Comparison of ENCODE assay signal across 11 mouse cellular contexts in the genomic region with DNA sequence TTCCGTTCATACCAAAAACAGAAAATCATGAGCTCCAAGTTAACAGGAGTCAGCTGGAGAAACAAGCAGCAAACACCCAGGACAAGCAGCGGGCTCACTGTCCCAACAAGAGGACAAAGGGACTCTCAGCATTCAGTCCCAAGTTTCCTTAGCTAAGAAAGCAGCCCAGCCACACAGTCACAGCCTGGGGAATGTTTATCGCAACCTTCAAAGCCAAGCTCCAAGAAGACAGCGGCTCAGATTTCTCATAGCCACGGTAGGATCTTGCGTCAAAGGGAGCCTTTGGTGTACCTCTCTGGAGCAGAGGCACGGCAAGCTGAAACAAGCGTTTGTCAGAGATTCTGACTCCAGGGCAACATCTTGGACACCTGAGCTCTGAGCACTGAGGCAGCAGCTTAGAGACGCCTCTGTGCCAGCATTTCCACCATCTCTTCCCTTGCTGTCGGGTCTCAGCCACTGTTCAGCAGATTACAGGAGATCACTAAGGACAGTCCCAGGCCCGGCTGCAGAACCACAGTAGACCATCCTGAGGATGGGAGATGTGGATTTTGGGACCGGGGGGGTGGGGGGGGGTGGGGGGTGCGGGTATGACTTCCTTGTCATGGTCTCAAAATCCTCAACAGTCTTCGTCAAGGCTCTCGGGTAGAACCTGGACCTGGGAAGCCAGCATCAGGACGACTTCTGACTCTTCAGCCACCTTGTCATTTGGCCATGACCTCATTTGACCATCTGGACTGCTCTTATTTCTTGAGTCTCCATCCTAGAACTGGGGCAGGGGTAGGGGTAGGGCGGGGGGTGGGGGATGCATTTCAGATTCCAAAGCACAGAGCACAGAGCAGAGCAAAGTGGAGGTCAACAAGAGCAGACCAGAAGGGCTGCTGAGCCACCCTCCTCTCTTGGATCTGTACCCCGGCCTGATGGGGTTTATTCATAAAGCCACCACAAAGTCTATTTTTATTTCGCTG. TPM values are rescaled to one million over a fixed set of nuclear protein-coding genes. Genes with fewer than 3 reads are reported as not detected.
DNase-seq lines count a peak whose midpoint lies in the region; ATAC-seq lines count a peak whose summit lies in the region.
"Had no signal": no experiment of that assay in that cellular context is flagged by ENCODE, and none has a peak within 500 bp of the region (broad histone marks: within the 10 kb centered on the region; RNA-seq: fewer than 3 reads in every experiment).

No protein-coding gene starts in this region.

- peak overlapping the region; percentile 38 for H3K4me2 ChIP-seq in heart, embryonic 15.5 days

- WGBS in heart, embryonic 15.5 days: 42% methylated on average over 19 of the region's 19 CpGs

- H3K27me3 ChIP-seq in heart, embryonic 15.5 days: no peaks in the 10 kb centered on the region

- no peak overlapping the region for H3K4me3 ChIP-seq in heart, embryonic 15.5 days

- H3K36me3 ChIP-seq in heart, embryonic 15.5 days: no peaks in the 10 kb centered on the region

- H3K9ac ChIP-seq in heart, embryonic 15.5 days: 0 out of 2 replicates have a peak overlapping the region, but pooled peaks have one; percentile 19

- peak; percentile 57 for DNase-seq in adrenal gland, postnatal 10 days
- DNase-seq in adrenal gland, postnatal 25 days: no peak
- DNase-seq in kidney, adult 18-20 months: peak; percentile 6
- DNase-seq in kidney, adult 9 months: no peak
- DNase-seq in ZHBTc4 (ENCODE audit: low read depth, low spot score): peak; percentile 34
- no peak for DNase-seq in ovary, postnatal 10 days (ENCODE audit: low spot score)
- DNase-seq in right cerebral cortex, postnatal 10 days (ENCODE audit: low spot score in 2 of 2): no peak
- DNase-seq: right cerebral cortex, adult 18-20 months had no signal

- H3K9me3 ChIP-seq in heart, embryonic 15.5 days (replicated peaks): no peaks in the 10 kb centered on the region

- H3K4me1 ChIP-seq in heart, embryonic 15.5 days (replicated peaks): peaks cover 11% of the 10 kb centered on the region

- peak overlapping the region; percentile 53 for H3K27ac ChIP-seq in heart, embryonic 15.5 days

- no peak for ATAC-seq in heart, embryonic 15.5 days (replicated peaks; ENCODE audit: insufficient number of reproducible peaks, insufficient read depth, low FRiP score, low read depth)

RNA-seq across cellular contexts. Expression of gene Cdc42, which starts 18.1 kb away (rescaled TPM):
- 100 to 1,000 TPM; 348 to 351 TPM for total RNA-seq in adrenal gland, postnatal 10 days (2021)
- total RNA-seq in adrenal gland, postnatal 25 days (2021): 429 and 434 TPM in 2 replicates
- 462 and 495 TPM in 2 replicates for polyA plus RNA-seq in heart, embryonic 15.5 days (2015; fragmentation: Nextera tagmentation; extraction: Ambion mirVana)

RNA-seq across cellular contexts. Expression of gene Cela3a, which starts 34.0 kb away (rescaled TPM):
- not detected for total RNA-seq in adrenal gland, postnatal 10 days (2021)
- not detected in 2 replicates for total RNA-seq in adrenal gland, postnatal 25 days (2021)
- polyA plus RNA-seq in heart, embryonic 15.5 days (2015; fragmentation: Nextera tagmentation; extraction: Ambion mirVana): not detected in 2 replicates
- total RNA-seq: heart, adult 18-20 months; liver, adult 2 months had no signal
- polyA plus RNA-seq: liver, adult 2 months had no signal

RNA-seq across cellular contexts. Expression of gene Cela3b, which starts 54.7 kb away (rescaled TPM):
- total RNA-seq in adrenal gland, postnatal 10 days (2021): not detected
- total RNA-seq in adrenal gland, postnatal 25 days (2021): not detected in 2 replicates
- not detected in 2 replicates for polyA plus RNA-seq in heart, embryonic 15.5 days (2015; fragmentation: Nextera tagmentation; extraction: Ambion mirVana)
- total RNA-seq: heart, adult 18-20 months had no signal

Comparison
In these comparisons a context has a peak if more than half of its experiments do, and no peak if none do; other contexts are left out.
1. DNase-seq: peak in adrenal gland, postnatal 10 days (single experiment), kidney, adult 18-20 months (single experiment) and ZHBTc4 (single experiment); none in adrenal gland, postnatal 25 days (single experiment), kidney, adult 9 months (single experiment), ovary, postnatal 10 days (single experiment) and right cerebral cortex, postnatal 10 days (0 of 2).